Mouse (Mus musculus): ENCODE results near the gene Gps2. TPM values are rescaled to one million over a fixed set of nuclear protein-coding genes. Genes with fewer than 3 reads are reported as not detected.
"Not testable (repeated sequence)": the region's sequence is repeated elsewhere in the genome, so short reads cannot be mapped to it uniquely, and the experiment has no call there.

Gps2 gene
- total and polyA plus RNA-seq, 3 experiments, result 45.8 to 305 (median 203) TPM

- Histone ChIP-seq H3K36me3 (replicated peaks) (no peaks in the 10 kb centered on the region), H3K9me3 (replicated peaks) (no peaks in the 10 kb centered on the region), H3K4me1 (ENCODE audit: insufficient read depth, low read depth, low read length) (peaks cover 45% of the 10 kb centered on the region), H3K4me3 (ENCODE audit: low read depth, low read length) (peak within 1 kb of the TSS; percentile 68; the same call in 1 of the 2 replicates), H3K27me3 (ENCODE audit: insufficient read depth, low read length) (peaks cover 55% of the 10 kb centered on the region)
- TF ChIP-seq GATA2 (IDR thresholded peaks at IDR 0.05; ENCODE audit: borderline replicate concordance, low read depth, low read length) (no peak), TAL1 (conservative IDR thresholded peaks at IDR 0.05; ENCODE audit: low read depth, low read length) (no peak), GATA1 (IDR thresholded peaks at IDR 0.05; ENCODE audit: borderline replicate concordance, low read length) (no peak), CTCF (IDR thresholded peaks at IDR 0.05; ENCODE audit: low read depth, low read length) (no peak), POLR2AphosphoS5 (IDR thresholded peaks at IDR 0.05; ENCODE audit: insufficient replicate concordance, low read depth, low read length) (no peak)
- ATAC-seq (ENCODE audit: extremely low read depth, insufficient number of reproducible peaks, low FRiP score, poor library complexity, severe bottlenecking) (peak; percentile 92), DNase-seq (ENCODE audit: low spot score) (peak; percentile 98)
Observed at GRCm38 (mm10) chr11:69948066-69948762, 34.5 kb downstream of the Gps2 start, which contains the start of gene Slc2a4. Slc2a4 (minus strand) TSS chr11:69948188.

- TF ChIP-seq POLR2AphosphoS5 (IDR thresholded peaks at IDR 0.05; ENCODE audit: insufficient replicate concordance, low read depth, low read length), result no peak
- peak; percentile 95 for TF ChIP-seq CTCF (IDR thresholded peaks at IDR 0.05; ENCODE audit: low read depth, low read length)
- no peak for TF ChIP-seq TAL1 (conservative IDR thresholded peaks at IDR 0.05; ENCODE audit: low read depth, low read length)
- Histone ChIP-seq H3K4me1 (ENCODE audit: insufficient read depth, low read depth, low read length) (peaks cover 50% of the 10 kb centered on the region), H3K9me3 (replicated peaks) (no peaks in the 10 kb centered on the region), H3K4me3 (ENCODE audit: low read depth, low read length) (peak overlapping the region; percentile 68; the same call in 1 of the 2 replicates), H3K36me3 (replicated peaks) (no peaks in the 10 kb centered on the region), H3K27me3 (ENCODE audit: insufficient read depth, low read length) (peaks cover 54% of the 10 kb centered on the region)
- DNase-seq (ENCODE audit: low spot score), result peak; percentile 74
- ATAC-seq (ENCODE audit: extremely low read depth, insufficient number of reproducible peaks, low FRiP score, poor library complexity, severe bottlenecking), result peak; percentile 25; the same call in 1 of the 2 replicates
Observed at GRCm38 (mm10) chr11:69948763-69949150, 35.1 kb downstream of the Gps2 start.

GRCm38 (mm10) chr11:69950807-69951459 lies 37.2 kb downstream of the Gps2 start:
- ATAC-seq (ENCODE audit: extremely low read depth, insufficient number of reproducible peaks, low FRiP score, poor library complexity, severe bottlenecking) (no peak), DNase-seq (ENCODE audit: low spot score) (no peak)
- peaks cover 44% of the 10 kb centered on the region for H3K4me1 ChIP-seq (ENCODE audit: insufficient read depth, low read depth, low read length)
- H3K9me3 ChIP-seq (replicated peaks), result no peaks in the 10 kb centered on the region
- peaks cover 44% of the 10 kb centered on the region for H3K27me3 ChIP-seq (ENCODE audit: insufficient read depth, low read length)
- no peak overlapping the region for H3K4me3 ChIP-seq (ENCODE audit: low read depth, low read length)
- H3K36me3 ChIP-seq (replicated peaks), result no peaks in the 10 kb centered on the region
- TF ChIP-seq TAL1 (conservative IDR thresholded peaks at IDR 0.05; ENCODE audit: low read depth, low read length) (no peak), CTCF (IDR thresholded peaks at IDR 0.05; ENCODE audit: low read depth, low read length) (no peak), GATA1 (IDR thresholded peaks at IDR 0.05; ENCODE audit: borderline replicate concordance, low read length) (no peak), GATA2 (IDR thresholded peaks at IDR 0.05; ENCODE audit: borderline replicate concordance, low read depth, low read length) (no peak), POLR2AphosphoS5 (IDR thresholded peaks at IDR 0.05; ENCODE audit: insufficient replicate concordance, low read depth, low read length) (no peak)

GRCm38 (mm10) chr11:69952274-69952673 lies 38.6 kb downstream of the Gps2 start:
- ATAC-seq (ENCODE audit: extremely low read depth, insufficient number of reproducible peaks, low FRiP score, poor library complexity, severe bottlenecking) (no peak), DNase-seq (ENCODE audit: low spot score) (no peak)
- peaks cover 44% of the 10 kb centered on the region for H3K27me3 ChIP-seq (ENCODE audit: insufficient read depth, low read length)
- H3K9me3 ChIP-seq (replicated peaks), result no peaks in the 10 kb centered on the region
- H3K36me3 ChIP-seq (replicated peaks), result no peaks in the 10 kb centered on the region
- no peak overlapping the region for H3K4me3 ChIP-seq (ENCODE audit: low read depth, low read length)
- TF ChIP-seq POLR2AphosphoS5 (IDR thresholded peaks at IDR 0.05; ENCODE audit: insufficient replicate concordance, low read depth, low read length) (no peak), GATA2 (IDR thresholded peaks at IDR 0.05; ENCODE audit: borderline replicate concordance, low read depth, low read length) (no peak), GATA1 (IDR thresholded peaks at IDR 0.05; ENCODE audit: borderline replicate concordance, low read length) (no peak), CTCF (IDR thresholded peaks at IDR 0.05; ENCODE audit: low read depth, low read length) (no peak), TAL1 (conservative IDR thresholded peaks at IDR 0.05; ENCODE audit: low read depth, low read length) (no peak)
- H3K4me1 ChIP-seq (ENCODE audit: insufficient read depth, low read depth, low read length), result peaks cover 32% of the 10 kb centered on the region

GRCm38 (mm10) chr11:69953267-69953915 lies 39.7 kb downstream of the Gps2 start:
- TF ChIP-seq CTCF (IDR thresholded peaks at IDR 0.05; ENCODE audit: low read depth, low read length), result no peak
- TF ChIP-seq TAL1 (conservative IDR thresholded peaks at IDR 0.05; ENCODE audit: low read depth, low read length), result no peak
- TF ChIP-seq GATA1 (IDR thresholded peaks at IDR 0.05; ENCODE audit: borderline replicate concordance, low read length), result no peak
- no peak for TF ChIP-seq POLR2AphosphoS5 (IDR thresholded peaks at IDR 0.05; ENCODE audit: insufficient replicate concordance, low read depth, low read length)
- no peak for TF ChIP-seq GATA2 (IDR thresholded peaks at IDR 0.05; ENCODE audit: borderline replicate concordance, low read depth, low read length)
- Histone ChIP-seq H3K4me1 (ENCODE audit: insufficient read depth, low read depth, low read length) (peaks cover 20% of the 10 kb centered on the region), H3K27me3 (ENCODE audit: insufficient read depth, low read length) (peaks cover 51% of the 10 kb centered on the region), H3K9me3 (replicated peaks) (no peaks in the 10 kb centered on the region), H3K36me3 (replicated peaks) (no peaks in the 10 kb centered on the region), H3K4me3 (ENCODE audit: low read depth, low read length) (no peak overlapping the region)
- ATAC-seq (ENCODE audit: extremely low read depth, insufficient number of reproducible peaks, low FRiP score, poor library complexity, severe bottlenecking), result no peak
- DNase-seq (ENCODE audit: low spot score), result no peak

- DNase-seq (ENCODE audit: low spot score); H3K9me3 ChIP-seq (replicated peaks); H3K36me3 ChIP-seq (replicated peaks); ATAC-seq (ENCODE audit: extremely low read depth, insufficient number of reproducible peaks, low FRiP score, poor library complexity, severe bottlenecking); H3K4me3 ChIP-seq (ENCODE audit: low read depth, low read length): not testable (repeated sequence)
- Histone ChIP-seq H3K27me3 (ENCODE audit: insufficient read depth, low read length) (peaks cover 56% of the 10 kb centered on the region), H3K4me1 (ENCODE audit: insufficient read depth, low read depth, low read length) (peaks cover 10% of the 10 kb centered on the region)
Observed at GRCm38 (mm10) chr11:69955618-69956017, 41.9 kb downstream of the Gps2 start.

Measured in G1E (cell line).